Mouse (Mus musculus): ENCODE results near the gene Entpd8.

GRCm38 (mm10) chr2:25034994-25035393, 45.1 kb upstream of the Entpd8 start:
- TF ChIP-seq CTCF (conservative IDR thresholded peaks at IDR 0.05; ENCODE audit: insufficient read depth, insufficient read length, low read depth, low read length), result no peak
- no peak for TF ChIP-seq POLR2A (IDR thresholded peaks at IDR 0.05; ENCODE audit: low read depth, low read length)

Measured in kidney, adult 2 months (tissue).